Mouse (Mus musculus) midbrain, embryonic 16.5 days (tissue): Measurements from ENCODE around the gene S100a7a. TPM values are rescaled to one million over a fixed set of nuclear protein-coding genes. Genes with fewer than 3 reads are reported as not detected.

Experiments
- ATAC-seq: fragments of 200-750 bp; cut with Nextera tagmentation; 2 replicates; pipeline ENCODE4 v1.8.0; 2017; ENCODE audit warnings: moderate TSS enrichment
- H3K27ac ChIP-seq: fragments of 300-500 bp; sonication (generic); 2 replicates; pipeline ENCODE4 v1.5.1; 2014; ENCODE audit warnings: mild to moderate bottlenecking, low read length, mixed read lengths
- H3K27me3 ChIP-seq: fragments of 300-500 bp; sonication (generic); 2 replicates; pipeline ENCODE4 v1.6.1; 2014; ENCODE audit warnings: low read depth, low read length, mixed read lengths; ENCODE audit not compliant: control insufficient read depth, insufficient read depth
- H3K36me3 ChIP-seq: fragments of 300-500 bp; sonication (generic); 2 replicates; pipeline ENCODE4 v1.6.1; 2014; ENCODE audit warnings: mild to moderate bottlenecking, low read length, moderate library complexity, mixed read lengths; ENCODE audit not compliant: control insufficient read depth, insufficient read depth
- H3K4me1 ChIP-seq: fragments of 300-500 bp; sonication (generic); 2 replicates; pipeline ENCODE4 v1.6.1; 2014; ENCODE audit warnings: mild to moderate bottlenecking, low read length, mixed read lengths; ENCODE audit not compliant: control insufficient read depth, insufficient read depth
- H3K4me2 ChIP-seq: fragments of 300-500 bp; sonication (generic); 2 replicates; pipeline ENCODE4 v1.6.1; 2014; ENCODE audit warnings: mild to moderate bottlenecking, low read length, mixed read lengths
- H3K4me3 ChIP-seq: fragments of 300-500 bp; sonication (generic); 2 replicates; pipeline ENCODE4 v1.5.1; 2014; ENCODE audit warnings: low read depth, mild to moderate bottlenecking, low read length, moderate library complexity, mixed read lengths
- H3K9ac ChIP-seq: fragments of 300-500 bp; sonication (generic); 2 replicates; pipeline ENCODE4 v1.6.1; 2014; ENCODE audit warnings: low read depth, low read length, mixed read lengths
- H3K9me3 ChIP-seq: fragments of 300-500 bp; sonication (generic); replicated peaks from 2 replicates; pipeline ENCODE4 v1.6.1; 2014; ENCODE audit warnings: mild to moderate bottlenecking, low read length, mixed read lengths; ENCODE audit not compliant: control insufficient read depth, poor library complexity, severe bottlenecking
- WGBS: fragments of 180-500 bp; shearing (Covaris S2); extraction: QIAGEN DNeasy Blood & Tissue Kit; methylation state at CpG from one replicate; pipeline ENCODE4 v1.1.7; 2014; 5-methylcytosine and 5-hydroxymethylcytosine counted together
- polyA plus RNA-seq: library from polyadenylated mRNA; unstranded; fragments of >200 nt; fragmentation: Nextera tagmentation; extraction: Ambion mirVana; gene quantifications from 2 replicates; pipeline ENCODE4 v1.2.1, GENCODE M21; 2015

S100a7a gene
- polyA plus RNA-seq, 1 experiment from 2014 or later, result not detected

GRCm38 (mm10) chr3:90664219-90664618, 10.4 kb downstream of the S100a7a start:
- Histone ChIP-seq H3K27ac (no peak overlapping the region), H3K36me3 (no peaks in the 10 kb centered on the region), H3K4me2 (no peak overlapping the region), H3K4me3 (no peak overlapping the region), H3K9ac (no peak overlapping the region), H3K4me1 (no peaks in the 10 kb centered on the region), H3K27me3 (no peaks in the 10 kb centered on the region), H3K9me3 (no peaks in the 10 kb centered on the region)
- 86% methylated on average over 2 of the region's 2 CpGs for WGBS
- no peak for ATAC-seq

GRCm38 (mm10) chr3:90668846-90669245, 15.0 kb downstream of the S100a7a start, which contains the start of gene S100a8:
S100a8 (plus strand) TSS chr3:90668978.
- Histone ChIP-seq H3K9ac (no peak within 1 kb of the TSS), H3K27ac (no peak within 1 kb of the TSS), H3K36me3 (no peaks in the 10 kb centered on the region), H3K27me3 (no peaks in the 10 kb centered on the region), H3K4me1 (no peaks in the 10 kb centered on the region), H3K4me3 (no peak within 1 kb of the TSS), H3K9me3 (no peaks in the 10 kb centered on the region), H3K4me2 (no peak within 1 kb of the TSS)
- WGBS, result 77% methylated on average over 8 of the region's 8 CpGs
- ATAC-seq, result no peak

GRCm38 (mm10) chr3:90678656-90679055, 24.8 kb downstream of the S100a7a start:
- no peaks in the 10 kb centered on the region for H3K9me3 ChIP-seq
- ATAC-seq, result no peak
- WGBS, result 60% methylated on average over 3 of the region's 3 CpGs
- H3K4me1 ChIP-seq, result no peaks in the 10 kb centered on the region
- no peak overlapping the region for H3K4me2 ChIP-seq
- H3K4me3 ChIP-seq, result no peak overlapping the region
- H3K9ac ChIP-seq, result no peak overlapping the region
- no peak overlapping the region for H3K27ac ChIP-seq
- no peaks in the 10 kb centered on the region for H3K36me3 ChIP-seq
- no peaks in the 10 kb centered on the region for H3K27me3 ChIP-seq

GRCm38 (mm10) chr3:90683929-90684328, 30.1 kb downstream of the S100a7a start:
- WGBS, result 88% methylated on average over 3 of the region's 3 CpGs

DNA sequence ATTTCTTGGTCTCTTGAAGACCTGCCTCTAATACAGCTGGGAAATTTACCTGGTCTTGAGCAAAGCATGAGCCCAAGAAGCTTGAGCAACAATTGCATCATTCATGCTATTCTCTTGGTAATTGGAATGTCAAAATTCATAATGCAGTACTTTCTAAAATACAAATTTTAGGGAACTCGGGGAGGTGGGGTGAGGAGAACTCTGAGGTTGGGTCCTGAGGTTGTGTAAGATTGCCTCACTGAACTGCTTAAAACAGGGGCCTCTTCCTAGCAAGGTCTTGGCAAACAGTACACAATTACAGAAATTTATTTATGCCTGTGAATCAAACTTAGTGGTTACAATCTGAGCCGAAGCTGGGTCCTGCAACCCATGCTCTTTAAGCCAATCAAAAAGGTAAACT, 33.0 kb downstream of the S100a7a start:
- Histone ChIP-seq H3K9ac (no peak overlapping the region), H3K4me3 (no peak overlapping the region), H3K9me3 (no peaks in the 10 kb centered on the region), H3K27me3 (no peaks in the 10 kb centered on the region), H3K36me3 (no peaks in the 10 kb centered on the region), H3K27ac (no peak overlapping the region), H3K4me2 (no peak overlapping the region), H3K4me1 (no peaks in the 10 kb centered on the region)
- WGBS, result 92% methylated on average over 2 of the region's 2 CpGs
- ATAC-seq, result no peak

More at GRCm38 (mm10) chr3:90683929-90684328, 30.1 kb downstream of the S100a7a start:
- no peaks in the 10 kb centered on the region for H3K9me3 ChIP-seq
- no peak overlapping the region for H3K27ac ChIP-seq
- ATAC-seq, result no peak
- no peaks in the 10 kb centered on the region for H3K27me3 ChIP-seq
- H3K36me3 ChIP-seq, result no peaks in the 10 kb centered on the region
- no peak overlapping the region for H3K9ac ChIP-seq
- H3K4me2 ChIP-seq, result no peak overlapping the region
- no peak overlapping the region for H3K4me3 ChIP-seq
- H3K4me1 ChIP-seq, result no peaks in the 10 kb centered on the region

DNA sequence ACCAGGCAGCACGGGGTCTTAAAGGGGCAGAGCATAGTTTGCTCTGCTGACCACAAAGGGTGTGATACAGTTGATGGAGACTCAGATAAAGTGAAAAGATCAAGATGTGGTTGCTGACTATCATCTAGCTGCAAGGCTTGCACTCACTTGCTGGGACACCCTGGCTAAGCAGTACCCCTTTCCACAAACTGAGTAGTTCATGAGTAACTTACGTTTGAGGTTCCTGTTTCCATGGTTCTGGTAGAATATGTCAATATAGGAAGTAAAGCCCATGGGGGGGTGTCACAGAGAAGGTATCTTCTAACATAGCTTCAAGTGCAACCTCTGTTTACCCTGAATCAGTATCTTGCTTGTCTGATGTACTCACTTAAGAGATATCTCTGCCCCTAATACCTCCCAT, 39.7 kb downstream of the S100a7a start:
- WGBS, result 78% methylated on average over 2 of the region's 2 CpGs
- Histone ChIP-seq H3K36me3 (no peaks in the 10 kb centered on the region), H3K9ac (no peak overlapping the region), H3K4me3 (no peak overlapping the region), H3K4me1 (no peaks in the 10 kb centered on the region), H3K4me2 (no peak overlapping the region), H3K27me3 (no peaks in the 10 kb centered on the region), H3K9me3 (no peaks in the 10 kb centered on the region), H3K27ac (no peak overlapping the region)
- ATAC-seq, result no peak

- no peaks in the 10 kb centered on the region for H3K27me3 ChIP-seq
- ATAC-seq, result no peak
- H3K27ac ChIP-seq, result no peak within 1 kb of the TSS
- H3K9ac ChIP-seq, result no peak within 1 kb of the TSS
- H3K4me1 ChIP-seq, result no peaks in the 10 kb centered on the region
- H3K36me3 ChIP-seq, result no peaks in the 10 kb centered on the region
- 63% methylated on average over 3 of the region's 3 CpGs for WGBS
- no peaks in the 10 kb centered on the region for H3K9me3 ChIP-seq
- no peak within 1 kb of the TSS for H3K4me2 ChIP-seq
- H3K4me3 ChIP-seq, result no peak within 1 kb of the TSS
These were observed 41.8 kb downstream of the S100a7a start, which contains the start of gene S100a9 for GRCm38 (mm10) chr3:90695613-90696012. S100a9 (minus strand) TSS chr3:90695721.

- Histone ChIP-seq H3K4me1 (no peaks in the 10 kb centered on the region), H3K4me3 (no peak overlapping the region), H3K27me3 (no peaks in the 10 kb centered on the region), H3K9me3 (no peaks in the 10 kb centered on the region), H3K9ac (no peak overlapping the region), H3K27ac (no peak overlapping the region), H3K36me3 (no peaks in the 10 kb centered on the region), H3K4me2 (no peak overlapping the region)
- no peak for ATAC-seq
- WGBS, result 87% methylated on average over 2 of the region's 2 CpGs
These were observed 48.4 kb downstream of the S100a7a start for GRCm38 (mm10) chr3:90702244-90702643.
